In genomic region chr2:59397531-59397930, GRCm38 (mm10) we compare ENCODE assay signal across 20 mouse cellular contexts.
"Had no signal": no experiment of that assay in that cellular context is flagged by ENCODE, and none has a peak within 500 bp of the region (broad histone marks: within the 10 kb centered on the region; RNA-seq: fewer than 3 reads in every experiment).

No protein-coding gene starts in this region.

- H3K4me3 ChIP-seq: kidney, embryonic 15.5 days; left cerebral cortex, adult 2 months; midbrain, embryonic 13.5 days; neural tube, embryonic 12.5 days; neural tube, embryonic 15.5 days; stomach, embryonic 15.5 days had no signal

- H3K27ac ChIP-seq: kidney, embryonic 15.5 days; left cerebral cortex, adult 2 months; liver, embryonic 14.5 days; macrophage; midbrain, embryonic 13.5 days; neural tube, embryonic 12.5 days; neural tube, embryonic 15.5 days; stomach, embryonic 15.5 days had no signal

- ATAC-seq: liver, postnatal 0 days; lung, postnatal 0 days; midbrain, embryonic 13.5 days; midbrain, embryonic 16.5 days had no signal

- H3K4me1 ChIP-seq: midbrain, embryonic 13.5 days; neural tube, embryonic 12.5 days had no signal

- DNase-seq: kidney, adult 8-10 months; kidney, postnatal 10 days; kidney, postnatal 36 days; layer of hippocampus, postnatal 36 days; liver, postnatal 0 days; lung, embryonic 14.5 days; right cerebral cortex, adult 18-20 months; right cerebral cortex, postnatal 14 days; right cerebral cortex, postnatal 4 days; thymus, postnatal 25 days had no signal
